Mouse (Mus musculus): ENCODE measurements around the gene Rps12. TPM values are rescaled to one million over a fixed set of nuclear protein-coding genes. Genes with fewer than 3 reads are reported as not detected.
"Not testable (repeated sequence)": the region's sequence is repeated elsewhere in the genome, so short reads cannot be mapped to it uniquely, and the experiment has no call there.

Rps12 gene
- 100 to 1,000 TPM; 261 to 307 TPM for total RNA-seq (2021)
- long read RNA-seq, transcript Rps12-203 (6 exons, 584 nt): major isoform, 16 of 21 reads
- long read RNA-seq, partial matches to known transcripts: 0 of 21 reads
- long read RNA-seq, other reads (novel, unspliced or antisense): 2 of 21 reads

DNA sequence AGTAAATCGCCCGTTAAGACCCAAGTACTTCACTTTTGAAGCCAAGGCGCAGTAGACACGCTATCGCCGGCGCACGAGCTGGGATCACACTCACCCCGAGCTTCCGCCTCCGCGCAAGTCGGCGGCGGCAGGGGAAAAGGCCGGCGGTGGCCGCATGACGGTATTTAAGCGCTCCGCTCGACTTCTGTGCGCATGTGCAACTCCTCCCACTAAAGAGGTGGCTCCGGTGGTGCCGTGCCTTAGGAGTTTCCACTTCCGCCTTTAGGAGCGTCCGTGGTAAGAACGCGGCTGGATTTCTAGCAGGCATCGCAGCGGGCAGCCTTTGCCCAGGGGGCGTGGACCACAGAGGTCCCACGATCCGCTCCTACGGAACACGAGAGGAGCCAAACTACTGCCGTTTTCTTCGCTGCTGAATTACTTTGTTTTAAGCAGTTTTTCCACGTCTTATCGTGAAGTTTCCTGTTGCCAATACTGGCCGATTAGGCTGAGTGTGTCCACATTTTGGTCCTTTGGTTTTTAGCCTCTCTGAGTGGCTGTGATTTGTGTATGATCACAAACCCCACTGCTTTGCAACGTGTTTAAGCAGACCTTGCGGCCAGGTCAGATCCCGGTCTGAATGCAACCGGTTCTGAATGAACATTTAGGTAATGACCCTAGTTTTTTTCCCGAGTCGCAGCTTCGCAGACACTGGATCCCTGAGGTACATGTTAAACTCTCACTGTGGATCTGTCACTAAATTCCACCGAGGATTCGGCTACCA is at the start of gene Rps12:
Rps12 (minus strand) TSS at position 214 of the 760 bp plus-strand sequence.
- DNase-seq (ENCODE audit: low spot score in 2 of 2): peak; percentile 98 to 100

DNA sequence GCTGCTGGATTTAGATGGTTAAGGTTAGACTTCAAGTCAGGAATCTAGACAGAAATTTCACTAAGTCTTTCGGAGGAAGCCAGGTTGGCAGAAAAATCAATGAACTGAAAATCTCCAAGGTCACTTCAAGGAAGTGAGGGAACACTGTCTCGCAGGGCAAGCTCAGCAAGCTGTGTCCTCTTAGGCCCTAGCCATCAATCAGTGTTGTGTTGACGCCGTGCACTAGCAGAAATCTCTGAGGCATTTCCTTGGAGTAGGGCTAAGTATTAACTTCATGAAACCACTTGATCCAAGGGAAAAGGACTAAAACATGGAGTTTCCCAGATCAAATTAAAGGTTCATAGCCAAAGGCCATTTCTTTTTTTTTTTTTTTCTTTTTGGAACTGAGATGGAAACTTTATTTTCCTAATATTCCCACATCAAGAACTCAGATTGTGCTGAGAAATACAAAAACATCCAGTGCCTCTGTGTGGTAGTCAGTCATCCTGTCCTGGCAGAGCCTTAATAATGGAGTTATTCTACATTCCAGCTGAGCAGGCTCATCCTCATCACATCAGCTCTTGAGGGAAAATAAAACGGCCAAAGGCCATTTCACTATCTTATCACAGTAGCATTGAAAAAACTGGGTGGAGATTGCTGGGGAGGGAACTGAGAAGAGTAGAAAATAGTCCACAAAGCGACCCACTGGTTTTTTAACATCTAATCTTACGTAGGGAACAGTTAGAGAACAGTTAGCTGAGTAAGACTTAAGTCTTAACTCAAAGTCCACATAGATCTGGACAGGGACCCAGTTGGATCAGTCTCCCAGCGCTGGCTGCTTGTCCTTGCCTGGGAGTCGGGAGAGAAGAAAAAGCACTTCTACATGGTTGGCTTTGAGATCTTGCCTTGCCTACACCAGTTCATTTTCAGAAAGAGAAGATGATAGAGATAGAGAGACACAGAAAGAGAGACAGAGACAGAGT is 49.2 kb upstream of the Rps12 start:
- DNase-seq (ENCODE audit: low spot score in 2 of 2): no peak

DNA sequence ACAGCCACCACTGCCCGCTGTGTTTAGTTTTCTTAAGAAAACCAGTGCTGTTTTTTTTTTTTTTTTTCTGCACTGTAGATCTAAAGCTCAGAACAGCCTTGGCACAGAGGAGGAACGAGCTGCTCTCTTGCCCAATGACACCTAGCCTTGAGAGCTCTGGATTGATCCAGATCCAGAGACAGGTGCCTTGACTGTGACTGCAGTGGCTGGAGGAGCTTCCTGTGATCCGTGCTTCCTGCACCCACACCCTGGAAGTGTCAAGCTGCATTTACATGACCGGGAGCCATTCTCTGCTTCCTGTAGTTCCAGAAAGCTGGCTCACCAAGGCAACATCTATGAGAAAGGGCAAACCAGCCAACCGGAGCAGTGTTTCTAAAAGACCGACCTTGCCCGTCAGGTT is 39.4 kb upstream of the Rps12 start:
- no peak for DNase-seq (ENCODE audit: low spot score in 2 of 2)

DNA sequence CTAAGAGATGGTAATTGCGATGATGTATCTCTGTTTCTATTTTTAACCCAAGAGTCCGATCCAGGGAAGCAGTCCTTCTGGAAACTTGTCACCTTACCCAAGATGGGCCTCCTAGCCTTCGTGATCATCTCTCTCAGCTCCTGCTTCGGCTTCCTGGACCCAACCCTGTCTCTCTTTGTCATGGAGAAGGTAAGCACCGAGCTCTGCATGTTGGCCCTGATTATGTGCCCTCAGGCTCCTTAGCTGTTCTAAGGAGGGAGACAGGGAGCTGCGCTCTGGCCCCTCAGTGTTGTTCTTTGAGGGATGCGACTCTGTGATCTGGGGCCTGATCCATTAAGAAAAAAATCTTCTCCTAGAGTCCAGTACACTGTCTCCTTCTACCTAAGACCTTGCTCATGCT is 29.2 kb upstream of the Rps12 start:
- no peak for DNase-seq (ENCODE audit: low spot score in 2 of 2)

DNA sequence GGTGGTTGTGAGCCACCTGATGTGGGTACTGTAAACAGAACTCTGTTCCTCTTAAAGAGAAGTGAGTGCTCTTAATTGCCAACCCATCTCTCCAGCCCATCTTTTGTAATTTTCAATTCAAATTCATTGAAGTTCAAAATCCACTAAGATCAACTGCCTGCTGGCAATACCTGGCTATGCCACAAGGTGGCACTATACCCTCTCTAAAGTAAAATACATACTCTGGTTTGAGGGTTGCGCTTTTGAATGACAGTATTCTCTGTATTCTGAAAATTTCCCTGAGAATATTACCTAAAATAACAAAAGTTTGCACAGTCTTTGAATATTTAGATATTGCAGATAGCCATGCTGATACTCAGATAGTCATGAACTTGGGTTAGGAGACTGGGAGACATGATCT is 28.1 kb upstream of the Rps12 start:
- peak; percentile 61 to 87 for DNase-seq (ENCODE audit: low spot score in 2 of 2)

DNA sequence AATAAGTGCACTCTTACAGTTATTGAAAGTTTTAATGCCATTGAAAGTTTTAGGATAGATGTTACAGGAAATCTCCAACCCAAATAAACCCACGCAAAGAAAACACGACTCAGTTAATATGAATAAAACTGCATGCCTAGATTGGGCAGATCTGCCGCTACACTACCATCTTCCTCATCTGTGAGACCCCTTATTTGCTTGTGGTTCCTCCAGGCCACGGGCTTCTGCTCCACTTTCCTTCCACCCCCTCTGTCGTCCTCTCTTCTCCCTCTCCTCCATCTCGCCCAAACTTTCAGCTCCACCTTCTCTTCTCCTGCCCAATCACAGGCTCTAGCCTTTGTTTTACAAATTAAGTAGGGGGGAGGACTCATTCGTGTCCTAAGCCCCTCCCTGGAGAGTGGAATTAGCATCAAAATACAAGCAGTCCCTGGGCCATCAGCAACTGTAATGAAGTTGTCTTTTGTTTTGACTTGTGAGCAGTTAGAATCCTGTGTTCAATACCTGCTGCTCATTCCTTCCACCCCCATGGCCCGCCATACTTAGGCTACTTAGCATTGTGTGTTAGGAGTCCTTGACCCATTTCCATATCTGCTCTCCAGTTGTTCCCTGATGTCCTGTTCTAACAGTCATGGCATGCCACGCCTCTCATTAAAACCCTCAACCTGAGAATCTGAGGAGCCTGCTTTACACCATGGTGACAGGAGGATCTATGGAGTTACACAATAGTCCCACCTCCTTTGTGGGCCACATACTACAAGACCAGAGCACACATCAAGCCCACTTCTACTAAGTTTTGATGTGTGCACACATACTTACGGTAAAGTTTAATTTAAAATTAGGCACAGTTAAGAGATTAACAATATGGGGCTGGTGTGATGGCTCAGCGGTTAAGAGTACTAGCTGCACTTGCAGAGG is 26.0 kb upstream of the Rps12 start:
- no peak for DNase-seq (ENCODE audit: low spot score in 2 of 2)

DNA sequence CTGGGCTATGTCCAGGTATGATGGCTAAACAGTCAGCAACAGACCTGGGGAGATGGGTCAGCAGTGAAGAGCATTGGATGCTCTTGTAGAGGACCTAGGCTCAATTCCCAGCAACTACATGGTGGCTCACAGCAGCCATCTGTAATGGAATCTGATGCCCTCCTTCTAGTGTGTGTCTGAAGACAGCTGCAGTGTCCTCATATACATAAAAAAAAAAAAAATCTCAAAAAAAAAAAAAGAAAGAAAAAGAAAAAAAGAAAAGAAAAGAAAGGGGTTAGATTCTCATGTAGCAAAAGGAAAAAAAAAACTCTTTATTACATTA is 25.3 kb upstream of the Rps12 start:
- no peak for DNase-seq (ENCODE audit: low spot score in 2 of 2)

DNA sequence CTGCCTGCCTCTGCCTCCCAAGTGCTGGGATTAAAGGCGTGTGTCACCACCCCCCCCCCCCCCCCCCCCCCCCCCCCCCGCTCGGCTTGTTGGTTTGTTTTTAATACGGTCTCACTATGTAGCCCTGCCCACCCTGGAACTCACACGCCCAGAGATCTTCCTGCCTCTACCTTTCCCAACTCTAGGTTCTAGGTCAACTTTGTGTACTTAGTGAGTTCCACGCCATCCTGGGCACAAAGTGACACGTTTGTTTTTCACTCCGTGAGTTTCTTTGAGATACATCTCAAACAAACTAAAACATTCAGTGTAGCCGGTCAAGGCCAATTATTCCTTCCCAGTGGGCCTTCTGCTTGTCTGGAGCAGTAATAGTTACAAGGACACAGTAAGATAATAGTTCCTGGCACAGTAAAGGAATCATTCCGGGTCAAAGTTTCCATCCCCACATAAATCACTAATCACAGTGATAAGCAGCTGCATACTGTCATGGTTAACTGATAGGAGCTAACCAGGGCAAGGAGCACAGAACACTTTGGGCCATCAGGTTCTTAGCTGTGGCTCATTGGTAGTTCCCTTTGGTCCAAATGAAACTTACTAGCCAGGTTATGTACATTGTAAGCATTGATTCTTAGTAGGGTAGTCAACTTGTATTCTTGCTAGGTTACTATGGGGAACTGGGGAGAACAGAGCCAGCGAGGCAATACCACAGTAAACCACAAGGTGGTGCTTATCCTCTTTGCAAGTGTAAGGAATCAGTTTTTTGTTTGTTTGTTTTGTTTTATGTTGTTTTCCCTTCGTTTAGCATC is 24.8 kb upstream of the Rps12 start:
- peak; percentile 50 to 82 for DNase-seq (ENCODE audit: low spot score in 2 of 2)

DNA sequence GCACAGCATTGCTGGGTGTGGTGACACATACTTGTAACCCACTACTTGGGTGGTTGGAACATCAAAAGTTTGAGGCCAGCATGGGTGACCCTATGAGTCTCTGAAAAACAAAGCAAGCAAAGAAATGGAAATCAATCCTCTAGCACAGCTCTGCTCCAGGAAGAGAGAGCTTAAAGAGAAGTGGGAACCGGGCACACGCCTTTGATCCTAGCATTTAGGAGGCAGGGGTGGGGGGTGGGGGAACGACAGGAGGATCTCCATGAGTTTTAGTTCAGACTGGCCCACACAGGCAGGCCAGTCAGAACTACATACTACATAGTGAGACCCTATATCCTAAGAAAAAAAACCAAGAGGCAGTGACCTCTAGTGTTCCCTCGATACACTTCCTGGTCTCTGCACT is 19.1 kb upstream of the Rps12 start:
- DNase-seq (ENCODE audit: low spot score in 2 of 2): no peak

DNA sequence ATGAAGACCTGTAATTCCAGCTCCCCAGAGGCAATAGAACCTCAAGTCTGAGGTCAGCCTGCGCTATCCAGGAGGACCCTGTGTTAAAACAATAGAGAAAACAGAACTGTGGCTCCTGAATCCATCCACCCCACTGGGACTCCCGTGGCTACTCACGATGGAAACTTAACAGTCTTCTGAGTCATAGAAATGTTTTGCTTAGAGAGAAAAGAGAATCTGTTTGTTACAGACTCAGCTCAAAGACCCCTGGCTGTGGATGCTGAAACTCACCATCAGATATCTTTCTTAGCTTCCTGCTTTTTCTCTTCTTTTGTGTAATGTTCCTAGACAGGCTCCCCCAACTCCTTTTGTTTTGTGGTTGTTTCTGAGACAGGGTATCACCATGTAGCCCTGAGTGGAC is 17.6 kb upstream of the Rps12 start:
- DNase-seq (ENCODE audit: low spot score in 2 of 2): no peak

DNA sequence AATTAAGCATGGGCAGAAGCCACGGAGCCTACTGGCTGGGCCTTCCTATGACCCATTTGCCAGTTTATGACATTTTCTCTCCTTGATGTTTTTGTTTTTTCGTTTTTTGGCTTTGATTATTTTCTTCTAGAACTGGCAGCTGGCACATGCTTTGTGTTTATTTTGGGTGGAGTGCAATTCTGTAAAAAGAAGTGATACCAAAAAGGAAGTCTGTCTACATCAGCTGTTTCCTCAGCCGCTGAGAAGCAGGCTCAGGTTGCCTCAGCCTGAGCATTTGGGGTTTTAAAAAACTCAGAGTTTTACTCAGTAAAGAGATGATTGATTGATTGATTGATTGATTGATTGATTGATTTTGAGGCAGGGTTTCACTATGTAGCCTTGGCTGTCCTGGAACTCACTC is 15.8 kb upstream of the Rps12 start:
- no peak for DNase-seq (ENCODE audit: low spot score in 2 of 2)

DNA sequence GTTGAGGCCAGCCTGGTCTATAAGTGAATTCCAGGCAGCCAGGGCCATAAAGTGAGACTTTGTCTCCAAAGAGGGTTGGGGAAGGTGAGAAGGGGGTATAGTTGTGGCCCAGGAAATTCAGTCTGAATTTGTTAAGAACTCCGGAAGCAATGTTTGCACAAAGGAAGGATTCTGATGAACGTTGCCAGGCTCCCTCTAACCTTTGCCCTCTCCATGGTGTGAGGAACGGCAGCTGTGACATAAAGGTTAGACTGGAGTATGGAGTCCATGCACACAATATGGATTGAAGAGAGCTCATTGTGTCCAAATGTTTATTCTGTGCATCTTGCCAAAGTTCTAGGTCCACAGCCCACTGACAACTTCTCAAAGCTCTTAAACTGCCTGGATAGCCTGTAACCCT is 12.9 kb upstream of the Rps12 start:
- DNase-seq (ENCODE audit: low spot score in 2 of 2): no peak

DNA sequence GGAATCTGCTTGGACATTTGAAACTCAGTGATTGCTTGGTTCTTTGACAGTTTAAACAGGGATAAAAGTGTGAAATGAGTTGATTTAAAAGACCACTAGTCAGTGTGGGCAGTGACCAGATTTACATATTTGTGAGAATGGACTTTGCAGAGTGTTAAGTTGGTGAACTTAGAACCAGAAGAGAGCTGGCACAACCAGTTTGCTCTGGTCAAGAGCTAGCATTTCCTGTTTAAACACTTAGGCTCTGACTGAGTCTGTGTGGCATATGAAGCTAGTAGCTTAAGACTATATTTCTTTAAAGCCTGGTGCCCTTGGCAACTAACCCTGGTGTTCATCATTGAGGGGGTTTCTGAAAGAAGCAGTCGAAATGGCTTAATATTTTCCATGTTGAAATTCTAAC is 11.1 kb upstream of the Rps12 start:
- DNase-seq (ENCODE audit: low spot score in 2 of 2): no peak

DNA sequence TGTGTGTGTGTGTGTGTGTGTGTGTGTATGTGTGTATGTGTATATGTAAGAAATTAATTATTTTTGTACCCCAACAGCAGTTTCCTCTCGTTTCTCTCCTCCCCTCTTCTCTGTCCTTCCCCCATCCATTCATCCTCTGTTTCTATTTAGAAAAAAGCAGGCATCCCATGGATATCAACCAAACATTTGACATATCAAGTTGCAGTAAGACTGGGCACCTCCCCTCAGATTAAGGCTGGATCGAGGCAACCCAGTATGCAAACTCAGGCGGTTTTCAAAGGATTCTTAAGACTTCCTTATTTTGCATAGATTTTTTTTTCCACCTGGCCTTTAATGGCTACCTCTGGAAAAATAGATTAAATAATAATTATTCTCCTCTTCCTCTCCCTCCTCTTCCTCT is 10.5 kb upstream of the Rps12 start:
- DNase-seq (ENCODE audit: low spot score in 2 of 2): no peak

DNA sequence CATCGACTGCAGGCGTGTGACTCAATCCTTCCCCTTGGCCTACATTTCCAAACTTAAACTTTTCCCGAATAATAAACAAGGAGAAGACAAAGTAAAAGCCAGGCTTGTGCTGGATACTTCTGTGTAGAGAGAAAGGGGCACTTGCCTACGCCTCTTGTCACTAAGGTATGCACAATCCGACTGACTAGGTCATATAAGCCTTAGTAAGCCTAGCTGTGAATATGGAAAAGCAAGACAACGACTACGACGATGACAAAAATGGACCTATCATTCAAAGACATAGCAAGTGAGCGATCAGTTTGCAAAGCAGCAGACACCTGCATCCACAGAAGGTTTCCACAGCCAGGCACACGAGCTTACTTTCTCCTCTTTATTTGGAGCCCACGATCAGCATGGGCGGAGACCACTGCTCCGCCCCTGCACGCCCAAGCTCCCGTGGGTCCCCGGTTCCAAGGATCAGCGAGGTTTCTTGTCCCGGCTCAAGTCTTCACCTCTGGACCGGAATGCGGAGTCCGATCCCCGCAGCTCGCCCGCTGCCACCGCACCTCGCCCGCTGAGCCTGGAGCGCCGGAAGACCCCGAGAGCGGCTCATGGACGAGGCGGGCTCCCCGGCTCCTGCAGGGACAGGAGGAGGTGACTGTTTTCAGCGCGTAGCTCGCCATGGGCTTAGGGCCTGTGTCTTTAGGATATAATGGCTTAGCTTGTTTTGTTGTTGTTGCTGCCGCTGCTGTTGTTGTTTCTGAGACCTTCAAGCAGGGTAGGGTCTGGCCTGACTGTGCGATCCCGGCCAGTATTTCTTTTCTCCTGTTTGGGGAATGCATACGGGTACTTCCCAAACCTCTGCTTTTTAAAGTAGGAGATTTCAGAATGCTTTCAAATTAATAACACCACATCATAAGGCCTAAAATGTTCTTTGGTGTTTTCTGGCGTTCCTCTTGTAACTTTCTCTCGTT is 9.8 kb upstream of the Rps12 start, which contains the start of gene Slc18b1:
Slc18b1 (plus strand) TSS at position 436 of the 953 bp plus-strand sequence.
- DNase-seq (ENCODE audit: low spot score in 2 of 2): peak; percentile 37 to 55

DNA sequence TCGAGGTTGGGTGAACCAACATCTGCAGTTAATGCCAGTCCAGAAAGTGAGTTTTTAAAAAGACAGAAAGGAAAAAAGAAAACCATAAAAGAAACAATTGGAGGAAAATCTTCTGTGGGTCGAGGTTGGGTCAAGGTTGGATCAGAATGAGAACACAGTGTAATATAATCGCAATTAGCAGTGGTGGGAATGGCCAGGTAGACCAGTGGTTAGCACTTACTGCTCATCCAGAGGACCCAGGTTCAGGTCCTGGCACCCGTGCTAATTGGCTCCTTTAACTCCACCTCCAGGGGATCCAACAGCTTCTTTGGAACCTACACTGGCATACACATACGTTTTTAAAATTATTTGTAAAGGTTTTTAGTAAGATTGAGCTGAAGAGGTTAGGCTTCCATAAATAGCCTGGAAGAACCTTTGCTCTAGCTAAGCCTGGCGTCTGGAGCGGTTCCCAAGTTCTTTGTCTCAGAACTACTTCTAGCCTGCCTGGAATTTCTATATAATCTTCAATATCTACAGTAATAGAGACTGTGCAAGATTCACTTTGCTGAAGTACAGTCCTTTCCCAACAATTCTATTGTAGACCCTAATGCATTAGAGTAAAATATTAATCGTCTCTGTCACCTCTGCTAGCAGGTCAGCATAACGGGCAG is 8.9 kb upstream of the Rps12 start:
- DNase-seq (ENCODE audit: low spot score in 2 of 2): no peak

DNA sequence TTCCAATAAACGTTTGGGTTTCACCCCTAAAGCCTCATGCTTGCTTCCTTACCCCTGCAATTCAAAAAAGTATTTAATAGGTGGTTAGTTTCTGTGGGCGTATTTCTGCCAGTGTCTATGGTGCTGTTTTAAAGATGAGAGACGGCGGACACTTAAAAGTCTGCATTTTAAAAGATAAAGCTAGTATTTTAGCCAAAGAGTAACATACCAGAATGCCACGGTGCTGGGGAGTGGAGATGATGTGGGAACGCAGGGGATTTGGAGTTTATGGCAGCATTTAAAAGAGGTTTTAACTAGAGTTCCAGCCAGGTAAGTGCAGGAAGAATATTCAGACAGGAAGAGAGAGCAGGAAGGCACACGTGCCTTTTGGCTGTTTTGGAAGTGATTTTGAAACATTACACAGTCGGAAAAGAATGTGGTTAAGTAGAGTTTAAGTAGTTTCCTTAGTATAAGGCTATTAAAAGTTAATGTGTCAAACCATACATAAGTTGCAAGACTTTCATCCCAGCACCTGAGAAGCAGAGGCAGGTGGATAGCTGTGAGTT is 1.1 kb upstream of the Rps12 start:
- no peak for DNase-seq (ENCODE audit: low spot score in 2 of 2)

DNA sequence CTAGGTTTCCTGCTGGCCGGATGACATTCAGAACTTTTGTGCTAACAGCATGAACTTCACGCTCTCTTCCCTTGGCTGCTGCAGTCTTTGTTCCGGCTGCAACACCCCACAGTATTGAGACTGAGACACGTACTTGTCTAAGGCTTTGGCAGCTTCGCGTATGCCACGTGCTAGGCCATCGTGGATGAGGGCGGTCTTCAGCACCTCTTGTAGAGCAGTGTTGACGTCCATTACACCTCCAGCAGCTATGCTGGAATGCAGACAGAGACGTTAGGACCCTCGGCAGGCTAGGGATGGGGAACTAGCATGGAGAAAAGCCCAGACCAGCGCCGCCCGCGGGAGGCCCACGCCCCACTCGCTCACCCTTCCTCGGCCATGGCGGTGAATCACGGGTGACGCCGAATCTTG is 440 bp downstream of the Rps12 start:
- DNase-seq (ENCODE audit: low spot score in 2 of 2): not testable (repeated sequence)

Measured in layer of hippocampus, adult 18-20 months (tissue).